Mouse (Mus musculus) MEL (cell line): ENCODE measurements around the gene Cntn3.

Source experiments
- BHLHE40 ChIP-seq: IDR thresholded peaks from 2 replicates; pipeline ENCODE4 v1.6.1; 2012; ENCODE audit warnings: low read depth, mild to moderate bottlenecking, inconsistent platforms, low read length, improper control_type of control experiment, borderline replicate concordance
- CTCF ChIP-seq, 3 experiments: IDR thresholded peaks in 2 of 3; conservative IDR thresholded peaks in 1 of 3; 2 replicates each; pipeline ENCODE4 v1.5.1; 2011 to 2012; ENCODE audit warnings: low read length in 3 of 3, low read depth in 2 of 3, mild to moderate bottlenecking in 2 of 3, improper control_type of control experiment in 1 of 3, inconsistent platforms in 1 of 3, mixed read lengths in 1 of 3, moderate library complexity in 1 of 3; ENCODE audit not compliant: control insufficient read depth in 1 of 3, insufficient read depth in 1 of 3, poor library complexity in 1 of 3, severe bottlenecking in 1 of 3
- ELF1 ChIP-seq: IDR thresholded peaks from 2 replicates; pipeline ENCODE4 v1.6.1; 2014; ENCODE audit warnings: low read depth, mild to moderate bottlenecking, inconsistent platforms, low read length, improper control_type of control experiment, moderate library complexity
- JUND ChIP-seq: IDR thresholded peaks from 2 replicates; pipeline ENCODE4 v1.6.1; 2011; ENCODE audit warnings: low read depth, mild to moderate bottlenecking, improper control_type of control experiment, low read length
- KAT2A ChIP-seq: conservative IDR thresholded peaks from 2 replicates; pipeline ENCODE4 v1.6.1; 2012; ENCODE audit warnings: low read depth, low read length, improper control_type of control experiment, inconsistent platforms
- MAFK ChIP-seq: IDR thresholded peaks from 2 replicates; pipeline ENCODE4 v1.6.1; 2011; ENCODE audit warnings: low read depth, mild to moderate bottlenecking, low read length, improper control_type of control experiment, borderline replicate concordance
- MAZ ChIP-seq: IDR thresholded peaks from 2 replicates; pipeline ENCODE4 v1.6.1; 2012; ENCODE audit warnings: low read depth, mild to moderate bottlenecking, inconsistent platforms, low read length, improper control_type of control experiment
- MEF2A ChIP-seq: IDR thresholded peaks from 2 replicates; pipeline ENCODE4 v1.6.1; 2014; ENCODE audit warnings: low read depth, mild to moderate bottlenecking, inconsistent platforms, low read length, improper control_type of control experiment; ENCODE audit not compliant: poor library complexity, insufficient replicate concordance, severe bottlenecking; ENCODE audit errors: extremely low read depth
- NELFE ChIP-seq: IDR thresholded peaks from 2 replicates; pipeline ENCODE4 v1.6.1; 2011; ENCODE audit warnings: low read depth, low read length, improper control_type of control experiment
- POLR2A ChIP-seq, 2 experiments: IDR thresholded peaks; 2 replicates each; pipeline ENCODE4 v1.6.1; 2011 to 2012; ENCODE audit warnings: low read length in 2 of 2, mild to moderate bottlenecking in 2 of 2, control low read depth in 1 of 2, improper control_type of control experiment in 1 of 2, low read depth in 1 of 2, moderate library complexity in 1 of 2; ENCODE audit not compliant: control insufficient read depth in 1 of 2, insufficient read depth in 1 of 2, poor library complexity in 1 of 2
- POLR2AphosphoS5 ChIP-seq: IDR thresholded peaks from 2 replicates; pipeline ENCODE4 v1.6.1; 2012; ENCODE audit warnings: low read depth, borderline replicate concordance, mild to moderate bottlenecking, inconsistent platforms, low read length, moderate library complexity, mixed read lengths
- RAD21 ChIP-seq: IDR thresholded peaks from 2 replicates; pipeline ENCODE4 v1.6.1; 2011; ENCODE audit warnings: mild to moderate bottlenecking, low read depth, low read length, improper control_type of control experiment

DNA sequence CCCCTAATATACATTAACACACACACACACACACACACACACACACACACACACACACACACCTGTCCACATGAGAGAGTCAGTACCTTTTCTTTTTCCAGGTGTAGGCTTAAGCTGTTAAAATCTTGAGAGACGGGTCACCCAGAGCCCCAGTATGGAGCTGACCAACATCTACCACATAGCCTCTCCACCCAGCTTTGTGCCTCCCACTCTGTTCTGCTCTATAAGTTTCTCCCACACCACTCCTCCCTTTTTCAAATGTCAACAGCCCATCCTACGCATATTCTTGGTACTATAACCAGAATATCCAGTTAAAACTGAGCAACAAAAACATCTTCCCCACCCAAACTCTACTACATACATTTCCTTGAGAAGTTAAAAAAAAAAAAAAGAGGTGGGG, 49.9 kb downstream of the Cntn3 start:
- TF ChIP-seq POLR2AphosphoS5 (no peak), POLR2A (IDR thresholded peaks at IDR 0.05; ENCODE audit: control insufficient read depth in 1 of 2, insufficient read depth in 1 of 2, low read depth in 1 of 2, low read length in 2 of 2, poor library complexity in 1 of 2) (no peak), NELFE (no peak), CTCF (IDR thresholded peaks at IDR 0.05 in 2 of 3, conservative IDR thresholded peaks at IDR 0.05 in 1 of 3; ENCODE audit: control insufficient read depth in 1 of 3, insufficient read depth in 1 of 3, low read depth in 2 of 3, low read length in 3 of 3, poor library complexity in 1 of 3, severe bottlenecking in 1 of 3) (no peak), ELF1 (no peak), MEF2A (no peak), MAFK (no peak), KAT2A (no peak), JUND (no peak), RAD21 (no peak), BHLHE40 (no peak), MAZ (no peak)
